ENCODE assay signal across 2 mouse cellular contexts in the genomic region with DNA sequence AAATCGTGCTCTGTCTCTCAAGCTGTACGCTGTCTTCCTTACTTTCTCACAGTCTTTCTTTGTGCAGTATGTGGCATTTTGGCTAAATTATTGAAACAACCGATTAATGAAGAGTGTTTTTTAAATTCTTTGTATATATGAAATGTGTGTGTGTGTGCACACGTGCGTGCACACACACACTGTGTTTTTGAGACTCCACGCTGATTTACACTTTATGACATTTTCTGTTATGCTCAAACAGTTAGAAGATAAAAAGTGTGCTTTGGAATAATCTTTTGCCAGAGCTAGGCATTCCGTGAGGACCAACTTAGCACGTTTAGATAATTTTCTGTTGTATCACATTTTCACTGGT.
TF ChIP-seq lines count a peak whose summit lies in the region.

No protein-coding gene starts in this region.

TF ChIP-seq in CH12.LX, 34 proteins besides CTCF, POLR2A, EP300 and RAD21:
- TF ChIP-seq MXI1 (IDR thresholded peaks at IDR 0.05; ENCODE audit: low read depth, low read length) (peak; percentile 80), ELF1 (IDR thresholded peaks at IDR 0.05; ENCODE audit: low read depth, low read length) (no peak), JUND (conservative IDR thresholded peaks at IDR 0.05; ENCODE audit: low read depth, low read length) (peak; percentile 31; the same call in 1 of the 2 replicates), ZMIZ1 (IDR thresholded peaks at IDR 0.05; ENCODE audit: low read depth, low read length) (peak; percentile 23), SIN3A (IDR thresholded peaks at IDR 0.05; ENCODE audit: low read length) (peak; percentile 73; the same call in 1 of the 2 replicates), UBTF (IDR thresholded peaks at IDR 0.05; ENCODE audit: low read depth, low read length) (no peak), ZC3H11A (IDR thresholded peaks at IDR 0.05; ENCODE audit: low read depth, low read length) (no peak), CHD1 (IDR thresholded peaks at IDR 0.05; ENCODE audit: low read depth, low read length) (no peak; the same call in 1 of the 2 replicates), USF1 (IDR thresholded peaks at IDR 0.05; ENCODE audit: low read depth, low read length) (no peak), POLR2AphosphoS2 (IDR thresholded peaks at IDR 0.05; ENCODE audit: low read depth, low read length) (no peak), USF2 (conservative IDR thresholded peaks at IDR 0.05; ENCODE audit: low read depth, low read length) (no peak), SMC3 (IDR thresholded peaks at IDR 0.05; ENCODE audit: low read depth, low read length) (no peak; the same call in none of the 2 replicates), CHD2 (IDR thresholded peaks at IDR 0.05; ENCODE audit: low read length) (0 out of 2 replicates have a peak, but pooled peaks have one; percentile 29), MEF2A (IDR thresholded peaks at IDR 0.05; ENCODE audit: borderline replicate concordance, low read depth, low read length) (no peak), JUN (IDR thresholded peaks at IDR 0.05; ENCODE audit: insufficient read depth, low read depth, low read length) (no peak), PAX5 (IDR thresholded peaks at IDR 0.05; ENCODE audit: low read length) (no peak), IRF4 (IDR thresholded peaks at IDR 0.05; ENCODE audit: low read depth, low read length) (0 out of 2 replicates have a peak, but pooled peaks have one; percentile 29), BHLHE40 (IDR thresholded peaks at IDR 0.05; ENCODE audit: low read depth, low read length) (peak; percentile 92), TBP (conservative IDR thresholded peaks at IDR 0.05; ENCODE audit: low read depth, low read length) (no peak), GABPA (IDR thresholded peaks at IDR 0.05; ENCODE audit: insufficient replicate concordance, low read depth, low read length) (no peak), HCFC1 (IDR thresholded peaks at IDR 0.05; ENCODE audit: low read depth, low read length) (no peak), TCF12 (IDR thresholded peaks at IDR 0.05; ENCODE audit: low read depth, low read length) (no peak), MYC (IDR thresholded peaks at IDR 0.05; ENCODE audit: low read depth, low read length) (peak; percentile 95), RCOR1 (conservative IDR thresholded peaks at IDR 0.05; ENCODE audit: low read depth, low read length) (no peak), KAT2A (IDR thresholded peaks at IDR 0.05; ENCODE audit: insufficient replicate concordance, low read length) (0 out of 2 replicates have a peak, but pooled peaks have one; percentile 15), MAZ (IDR thresholded peaks at IDR 0.05; ENCODE audit: low read depth, low read length) (no peak), MAX (IDR thresholded peaks at IDR 0.05; ENCODE audit: low read length) (peak; percentile 62; the same call in 1 of the 2 replicates), ZNF384 (IDR thresholded peaks at IDR 0.05; ENCODE audit: low read depth, low read length) (no peak), NRF1 (IDR thresholded peaks at IDR 0.05; ENCODE audit: low read depth, low read length) (no peak), ETS1 (conservative IDR thresholded peaks at IDR 0.05; ENCODE audit: low read depth, low read length) (no peak), ZKSCAN1 (IDR thresholded peaks at IDR 0.05; ENCODE audit: borderline replicate concordance, low read depth, low read length) (no peak), MAFK (IDR thresholded peaks at IDR 0.05; ENCODE audit: insufficient replicate concordance, low read length) (peak; percentile 23; the same call in 1 of the 2 replicates), E2F4 (IDR thresholded peaks at IDR 0.05; ENCODE audit: insufficient replicate concordance, low read depth, low read length) (no peak), NELFE (IDR thresholded peaks at IDR 0.05; ENCODE audit: low read depth, low read length) (no peak)

TF ChIP-seq in MEL, 35 proteins besides CTCF, POLR2A, EP300 and RAD21:
- TF ChIP-seq SMC3 (IDR thresholded peaks at IDR 0.05; ENCODE audit: low read depth, low read length): 0 out of 2 replicates have a peak, but pooled peaks have one; percentile 0
- TF ChIP-seq USF2 (IDR thresholded peaks at IDR 0.05; ENCODE audit: borderline replicate concordance in 1 of 2, insufficient read depth in 1 of 2, low read depth in 1 of 2, low read length in 2 of 2): no peak
- 0 out of 2 replicates have a peak, but pooled peaks have one; percentile 33 for TF ChIP-seq CHD1 (IDR thresholded peaks at IDR 0.05; ENCODE audit: low read depth, low read length)
- no peak for TF ChIP-seq NELFE (IDR thresholded peaks at IDR 0.05; ENCODE audit: low read depth, low read length)
- TF ChIP-seq MYC (IDR thresholded peaks at IDR 0.05; ENCODE audit: low read depth, low read length): peak; percentile 7; the same call in 1 of the 2 replicates
- no peak for TF ChIP-seq MYB (IDR thresholded peaks at IDR 0.05; ENCODE audit: low read depth, low read length)
TF ChIP-seq in MEL: peak in this region for 3.
